Mouse (Mus musculus): ENCODE results near the gene Il1rap. TPM values are rescaled to one million over a fixed set of nuclear protein-coding genes. Genes with fewer than 3 reads are reported as not detected.

The Il1rap gene
- polyA plus RNA-seq, 2 experiments from 2014 or later: 8.4 to 8.8 TPM

- no peak for ATAC-seq
Measured at GRCm38 (mm10) chr16:26612499-26613220, 31.2 kb downstream of the Il1rap start.

GRCm38 (mm10) chr16:26623141-26623540 is 41.6 kb downstream of the Il1rap start:
- no peak for ATAC-seq

GRCm38 (mm10) chr16:26626065-26626464 is 44.6 kb downstream of the Il1rap start:
- no peak for ATAC-seq

GRCm38 (mm10) chr16:26634800-26635199 is 53.3 kb downstream of the Il1rap start:
- ATAC-seq: no peak

- no peak for ATAC-seq
Measured at GRCm38 (mm10) chr16:26643077-26643476, 61.6 kb downstream of the Il1rap start.

GRCm38 (mm10) chr16:26646066-26646465 is 64.6 kb downstream of the Il1rap start:
- no peak for ATAC-seq

- ATAC-seq: no peak
Measured at GRCm38 (mm10) chr16:26647036-26647435, 65.5 kb downstream of the Il1rap start.

GRCm38 (mm10) chr16:26662722-26663436 is 81.4 kb downstream of the Il1rap start:
- no peak for ATAC-seq

- no peak for ATAC-seq
Measured at GRCm38 (mm10) chr16:26666401-26666800, 84.9 kb downstream of the Il1rap start.

GRCm38 (mm10) chr16:26669081-26669480 is 87.6 kb downstream of the Il1rap start:
- ATAC-seq: no peak

- ATAC-seq: no peak
Measured at GRCm38 (mm10) chr16:26680381-26680780, 98.9 kb downstream of the Il1rap start.

GRCm38 (mm10) chr16:26689771-26690170 is 108.3 kb downstream of the Il1rap start:
- no peak for ATAC-seq

- ATAC-seq: no peak
Measured at GRCm38 (mm10) chr16:26691294-26691693, 109.8 kb downstream of the Il1rap start.

GRCm38 (mm10) chr16:26698076-26698475 is 116.6 kb downstream of the Il1rap start:
- ATAC-seq: no peak

- ATAC-seq: no peak
Measured at GRCm38 (mm10) chr16:26700440-26701103, 119.1 kb downstream of the Il1rap start.

- no peak for ATAC-seq
Measured at GRCm38 (mm10) chr16:26705658-26706371, 124.3 kb downstream of the Il1rap start.

- no peak for ATAC-seq
Measured at GRCm38 (mm10) chr16:26706503-26706902, 125.0 kb downstream of the Il1rap start.

- no peak for ATAC-seq
Measured at GRCm38 (mm10) chr16:26710922-26711321, 129.4 kb downstream of the Il1rap start.

- ATAC-seq: no peak
Measured at GRCm38 (mm10) chr16:26713538-26714316, 132.2 kb downstream of the Il1rap start.

GRCm38 (mm10) chr16:26722464-26722863 is 141.0 kb downstream of the Il1rap start:
- no peak for ATAC-seq

GRCm38 (mm10) chr16:26723952-26724747 is 142.6 kb downstream of the Il1rap start:
- no peak for ATAC-seq
